Mouse (Mus musculus) adrenal gland, adult 18-20 months (tissue): ENCODE results near the gene Atp6v1fnb. TPM values are rescaled to one million over a fixed set of nuclear protein-coding genes. Genes with fewer than 3 reads are reported as not detected.

Experiments used
- DNase-seq, 2 experiments: peaks; one replicate each; pipeline ENCODE4 v3.0.0; 2021 to 2022; ENCODE audit warnings: low spot score in 2 of 2
- total RNA-seq, 2 experiments: library from RNA; stranded (reverse); gene quantifications; 1 replicate in 1 of 2; 2 replicates in 1 of 2; pipeline ENCODE4 v1.2.3; 2021

Atp6v1fnb gene
- total RNA-seq, 2 experiments from 2014 or later, result 0.93 TPM; not detected in 1

DNA sequence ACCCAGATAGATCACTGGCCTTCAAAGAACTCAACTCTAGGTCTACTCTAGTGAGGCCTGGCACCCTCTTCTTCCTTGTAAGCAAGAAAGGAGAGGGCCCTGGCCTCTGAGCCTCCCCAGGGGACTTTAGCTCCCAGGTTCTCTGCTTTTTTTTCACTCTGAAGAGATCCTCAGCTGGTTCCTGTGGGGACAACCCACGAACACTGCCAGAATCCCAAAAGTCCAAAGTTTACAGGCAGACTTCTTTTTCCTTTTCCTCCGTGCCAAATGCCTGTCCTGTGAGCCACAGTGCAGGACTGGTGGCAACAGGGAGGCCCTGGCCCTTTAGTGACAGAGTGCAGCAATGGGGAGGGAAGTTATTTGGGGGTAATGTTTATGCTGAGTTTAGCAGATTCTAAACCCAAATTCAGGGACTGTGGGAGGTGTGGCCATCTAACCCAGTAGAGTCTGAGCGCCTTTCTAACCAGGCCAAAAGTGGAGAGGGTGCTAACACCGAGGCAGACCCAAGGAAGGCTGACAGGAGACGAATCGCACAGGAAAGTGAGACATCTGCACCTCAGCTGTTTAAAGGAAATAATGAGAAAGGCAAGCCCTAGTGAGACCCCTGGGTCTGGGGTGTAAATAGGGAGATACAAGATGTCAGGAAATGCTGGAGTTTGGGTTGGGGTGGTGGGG lies 51.5 kb downstream of the Atp6v1fnb start:
- no peak for DNase-seq

Other genes with a start within 250 kb of the Atp6v1fnb start
- 1 to 10 TPM; 3.9 to 6.7 TPM for gene Hilpda, start 198.9 kb upstream of the Atp6v1fnb start, total RNA-seq
- gene Fam71f2, start 191.8 kb upstream of the Atp6v1fnb start, total RNA-seq, result not detected
- not detected for gene Fam71f1, start 152.3 kb upstream of the Atp6v1fnb start, total RNA-seq
- gene Calu, start 123.4 kb upstream of the Atp6v1fnb start, total RNA-seq, result 100 to 1,000 TPM; 134 to 139 TPM
- gene Opn1sw, start 83.0 kb upstream of the Atp6v1fnb start, total RNA-seq, result not detected
- 1 to 10 TPM; 4.7 to 5.5 TPM for gene Ccdc136, start 75.1 kb upstream of the Atp6v1fnb start, total RNA-seq
- gene Flnc, start 38.2 kb upstream of the Atp6v1fnb start, total RNA-seq, result 1 to 10 TPM; 2.6 to 4.6 TPM
- 100 to 1,000 TPM; 231 to 238 TPM for gene Atp6v1f, start 3.7 kb upstream of the Atp6v1fnb start, total RNA-seq
- gene Kcp, start 36.5 kb downstream of the Atp6v1fnb start, total RNA-seq, result 1 to 10 TPM; 2.4 to 7.9 TPM
- gene Irf5, start 55.2 kb downstream of the Atp6v1fnb start, total RNA-seq, result 1 to 10 TPM; 7.3 to 8.6 TPM
- gene Tnpo3, start 138.4 kb downstream of the Atp6v1fnb start, total RNA-seq, result 10 to 100 TPM; 59.3 to 60.6 TPM
- 1 to 10 TPM; 2.5 to 4.0 TPM for gene Tspan33, start 222.8 kb downstream of the Atp6v1fnb start, total RNA-seq